Mouse (Mus musculus) thymus, postnatal 0 days (tissue): ENCODE results near the gene Slc35f4. TPM values are rescaled to one million over a fixed set of nuclear protein-coding genes. Genes with fewer than 3 reads are reported as not detected.

Source experiments
- DNase-seq: peaks from one replicate; pipeline ENCODE4 v3.0.0-alpha.2; 2015; ENCODE audit warnings: low spot score
- polyA plus RNA-seq: library from polyadenylated mRNA; unstranded; fragments of >200 nt; fragmentation: Nextera tagmentation; extraction: Ambion mirVana; gene quantifications from 2 replicates; pipeline ENCODE4 v1.2.1, GENCODE M21; 2015

The Slc35f4 gene
- polyA plus RNA-seq, 1 experiment from 2014 or later: not detected

DNA sequence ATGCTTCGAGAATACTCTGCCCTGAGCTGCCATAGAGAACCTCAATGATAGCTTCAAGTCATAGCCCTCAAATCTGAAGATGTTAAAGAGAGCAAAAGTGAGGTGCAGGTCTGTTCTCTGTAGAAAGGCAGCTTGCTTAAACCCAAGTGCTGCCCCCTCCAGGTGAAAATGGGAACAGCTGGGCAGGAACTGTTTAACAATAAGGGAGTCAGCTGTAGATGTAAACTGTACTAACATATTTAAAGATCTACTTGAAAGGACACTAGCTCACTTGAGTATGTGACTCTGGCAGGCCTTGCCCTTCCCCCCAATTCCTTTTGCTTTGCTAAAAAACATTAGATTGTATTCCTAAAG lies 177.0 kb downstream of the Slc35f4 start:
- DNase-seq: peak; percentile 19

DNA sequence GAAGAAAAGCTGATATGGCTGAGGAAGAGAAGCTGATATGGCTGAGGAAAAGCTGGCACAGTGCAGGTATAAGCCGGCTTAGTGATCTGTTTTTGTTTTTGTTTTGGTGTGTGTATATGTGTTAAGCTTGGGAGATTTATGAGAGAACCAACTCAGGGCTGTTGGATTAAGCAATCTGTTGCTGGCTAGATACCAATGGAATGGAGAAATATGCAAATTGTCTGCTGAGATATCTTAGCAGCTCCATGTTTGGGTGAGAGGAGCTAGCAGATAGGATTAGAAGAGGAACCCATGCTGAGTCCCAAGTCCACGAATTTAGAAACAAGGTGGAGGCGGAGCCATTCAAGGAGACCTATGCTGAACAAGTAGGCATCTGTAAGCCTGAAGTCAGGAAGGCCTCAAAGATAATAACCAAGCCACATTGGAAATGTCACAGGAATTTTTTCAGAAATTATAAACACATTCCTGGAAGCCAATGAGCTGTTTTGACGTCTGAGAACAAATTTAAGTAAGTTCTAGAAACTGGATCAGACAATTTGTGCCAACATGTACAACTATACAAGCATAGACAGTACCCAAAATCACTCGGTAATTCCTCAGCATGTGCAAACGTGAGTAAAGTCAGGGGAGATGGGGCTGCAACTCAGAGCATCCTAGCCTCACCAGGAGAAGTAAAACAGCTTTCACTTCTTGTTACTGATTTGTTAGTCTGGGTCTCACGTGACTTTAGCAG lies 177.5 kb downstream of the Slc35f4 start:
- DNase-seq: no peak

DNA sequence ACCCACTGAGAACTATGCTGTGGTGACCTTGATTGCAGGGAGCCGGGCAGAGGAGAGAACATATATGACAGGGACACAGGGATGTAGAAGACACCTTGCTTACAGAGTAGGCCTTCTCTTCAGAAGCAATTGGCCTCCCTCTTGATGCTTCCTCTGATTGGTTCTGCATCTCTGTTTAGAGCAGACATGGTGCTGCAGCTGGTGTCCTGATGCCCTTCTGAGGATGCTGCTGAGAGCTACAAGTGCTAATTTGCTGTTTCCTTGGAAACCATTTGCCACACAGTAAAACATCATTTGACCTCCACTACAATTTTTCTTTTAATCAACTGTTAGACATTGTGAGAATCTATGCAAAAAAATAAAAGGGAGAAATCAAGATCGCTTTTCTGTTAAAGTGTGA lies 180.0 kb downstream of the Slc35f4 start:
- DNase-seq: no peak

DNA sequence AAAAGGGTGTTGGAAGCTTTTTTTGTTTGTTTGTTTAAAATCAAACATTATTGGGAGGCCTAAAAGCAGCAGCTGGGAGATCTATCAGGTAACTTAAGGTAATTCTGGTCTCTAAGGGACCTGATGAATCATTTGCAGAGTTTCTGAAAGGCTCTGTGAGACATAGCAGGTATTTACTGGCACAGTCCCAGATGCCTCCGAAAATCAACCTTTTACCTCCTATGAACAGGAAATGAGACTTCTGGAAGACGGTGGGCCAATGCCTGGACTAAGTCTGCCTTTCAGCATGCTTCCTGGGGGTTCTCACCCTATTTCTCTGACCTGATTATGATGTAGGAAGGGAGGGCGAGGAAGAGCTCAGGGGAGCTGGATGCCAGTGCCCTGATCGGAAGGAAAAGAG lies 188.8 kb downstream of the Slc35f4 start:
- DNase-seq: no peak

DNA sequence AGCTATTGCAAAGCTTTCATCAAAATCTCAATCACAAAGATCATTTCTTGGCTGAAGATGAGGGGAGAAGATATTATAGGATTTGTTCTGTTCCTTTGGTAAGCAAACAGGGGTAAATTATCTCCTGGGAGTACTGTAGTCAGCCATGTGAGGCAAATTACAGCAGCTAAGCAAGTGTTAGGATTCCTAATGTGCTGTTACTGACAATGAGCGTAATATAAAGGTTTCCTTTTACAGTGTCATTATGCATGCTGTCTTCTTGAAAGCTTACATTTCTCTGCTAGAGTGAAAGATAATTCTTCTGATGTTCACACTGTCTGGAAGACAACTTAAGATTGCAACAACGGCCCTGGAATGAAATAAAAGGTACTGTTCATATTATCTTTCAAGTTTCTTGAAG lies 192.0 kb downstream of the Slc35f4 start:
- DNase-seq: no peak

DNA sequence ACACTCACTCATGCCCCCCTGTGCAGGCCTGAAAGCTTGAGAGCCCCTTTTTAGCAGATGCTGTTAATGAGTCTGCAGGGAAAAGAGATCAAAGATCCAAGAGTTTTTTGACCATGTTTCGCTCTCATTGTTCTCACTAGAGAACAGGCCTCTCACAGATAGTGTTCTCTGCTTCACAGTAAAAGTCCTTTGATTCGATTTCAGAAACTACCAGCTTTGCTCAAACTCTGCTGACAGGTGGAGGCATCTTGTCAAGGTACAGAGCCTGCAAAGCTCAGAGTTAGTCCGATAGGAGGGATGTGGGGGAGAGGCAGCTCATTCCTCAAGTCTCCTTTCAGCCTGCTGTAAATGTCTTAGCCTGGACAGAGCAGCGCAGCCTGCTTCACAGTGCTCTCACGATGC lies 209.4 kb downstream of the Slc35f4 start:
- DNase-seq: no peak

DNA sequence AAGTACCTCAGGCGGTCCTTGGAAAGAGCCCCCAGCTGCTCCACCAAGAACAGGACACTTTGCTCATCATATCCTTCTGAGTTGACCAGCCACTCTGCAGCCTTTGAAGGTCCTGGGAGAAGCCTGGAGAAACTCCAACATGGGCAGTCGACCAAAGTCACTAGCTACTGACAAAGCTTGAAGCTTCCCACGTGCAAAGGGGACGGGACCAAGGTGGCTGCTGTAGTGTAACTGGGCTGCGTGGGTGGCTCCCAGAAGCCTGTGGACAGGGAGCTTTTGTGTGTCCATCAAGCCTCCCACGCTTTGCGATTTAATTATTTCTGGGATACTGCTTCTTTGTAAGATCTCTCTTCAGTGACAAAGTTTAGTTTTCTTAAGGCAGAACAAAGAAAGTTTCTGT lies 211.9 kb downstream of the Slc35f4 start:
- DNase-seq: no peak

DNA sequence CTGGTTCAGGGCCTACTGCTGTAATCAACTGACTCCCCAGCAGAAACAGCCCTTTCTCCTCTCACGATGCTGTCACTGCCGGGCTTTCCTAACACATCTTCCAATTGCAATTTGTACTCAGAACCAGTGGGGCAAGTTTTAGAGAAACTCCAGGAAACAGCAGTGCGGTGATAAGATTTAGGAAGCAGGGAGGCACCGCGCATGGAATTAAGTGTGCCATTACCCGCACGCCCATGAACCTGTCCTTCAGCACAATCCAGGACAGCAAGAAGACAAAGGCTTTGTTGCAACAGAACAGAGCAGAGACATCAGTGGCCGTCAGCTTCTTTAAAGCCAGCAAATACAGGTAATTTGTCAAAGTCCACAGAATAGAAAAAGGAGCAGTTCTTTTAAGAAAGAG lies 212.5 kb downstream of the Slc35f4 start:
- no peak for DNase-seq

DNA sequence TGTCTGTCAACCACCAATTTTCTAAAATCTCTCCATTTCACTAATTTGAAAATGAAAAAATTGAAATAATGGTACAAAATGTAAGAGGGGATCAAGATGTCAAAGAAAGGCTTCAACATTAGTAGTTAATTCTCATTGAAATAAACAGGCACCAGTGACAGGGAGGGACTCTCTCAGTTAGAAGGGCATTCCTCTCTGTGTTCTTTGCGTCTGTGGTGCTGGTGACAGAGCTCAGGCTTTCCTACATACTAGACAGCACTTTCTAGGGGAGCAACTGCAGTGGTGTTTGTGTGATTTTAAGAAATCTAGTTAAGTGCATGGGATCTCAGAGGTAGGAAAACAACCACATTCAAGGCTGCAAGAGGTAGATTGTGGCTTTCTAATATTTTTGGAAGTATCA lies 214.3 kb downstream of the Slc35f4 start:
- DNase-seq: no peak

DNA sequence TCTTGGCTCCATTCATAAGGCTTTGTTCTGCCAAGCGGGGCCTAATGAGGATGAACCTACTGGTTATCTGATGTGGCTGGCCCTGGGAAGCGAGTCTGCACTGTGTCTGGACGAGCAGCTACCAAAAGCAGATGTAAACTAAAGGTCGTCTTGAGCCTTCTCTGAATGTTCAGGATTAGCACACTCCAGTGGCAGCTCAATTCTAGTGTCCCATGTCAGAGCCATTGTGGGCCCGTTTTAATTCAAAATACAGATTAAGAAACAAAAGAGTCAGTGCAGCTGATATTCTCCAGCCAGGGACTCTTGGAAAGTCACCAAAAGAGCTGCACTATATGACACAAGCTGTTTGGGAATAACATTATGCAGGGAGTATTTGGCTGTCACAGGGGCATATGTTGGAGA lies 214.8 kb downstream of the Slc35f4 start:
- no peak for DNase-seq

DNA sequence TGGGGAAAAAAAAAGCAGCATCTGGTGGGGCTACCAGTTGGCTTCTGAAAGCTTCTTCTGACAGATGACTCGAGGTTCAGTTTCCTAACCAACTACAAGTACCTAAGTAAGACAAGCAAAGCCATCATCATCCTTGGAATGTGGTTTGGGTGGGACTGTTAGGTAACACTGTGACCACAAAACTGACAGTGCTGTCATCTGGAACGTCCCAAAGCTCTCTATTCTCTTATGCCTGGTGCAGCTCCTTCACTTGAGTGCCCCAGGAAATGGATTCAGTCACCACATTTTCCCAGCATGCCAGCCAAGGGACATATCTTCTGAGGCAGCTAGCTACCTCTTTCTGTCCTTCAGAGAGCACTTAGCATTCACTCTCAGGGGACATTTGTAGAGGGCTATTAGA lies 216.2 kb downstream of the Slc35f4 start:
- DNase-seq: no peak

DNA sequence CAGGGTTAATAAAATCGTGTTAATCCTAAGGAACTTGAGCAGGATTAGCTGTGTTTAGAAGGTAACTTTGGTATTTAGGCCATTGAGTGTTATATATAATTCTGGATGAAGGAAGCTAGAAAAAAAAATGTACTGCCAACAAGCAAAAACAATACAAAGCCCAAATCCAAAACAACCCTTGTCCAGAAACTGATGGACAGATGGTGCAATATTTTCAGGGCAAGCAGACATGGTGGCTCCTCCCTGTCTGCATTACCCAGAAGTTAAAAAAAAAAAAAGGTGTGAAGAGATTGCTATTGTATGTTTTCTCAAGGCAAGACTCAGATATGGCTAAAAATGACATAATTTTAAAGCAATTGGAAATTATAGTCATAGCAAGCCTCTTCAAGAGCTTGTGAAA lies 217.3 kb downstream of the Slc35f4 start:
- no peak for DNase-seq

DNA sequence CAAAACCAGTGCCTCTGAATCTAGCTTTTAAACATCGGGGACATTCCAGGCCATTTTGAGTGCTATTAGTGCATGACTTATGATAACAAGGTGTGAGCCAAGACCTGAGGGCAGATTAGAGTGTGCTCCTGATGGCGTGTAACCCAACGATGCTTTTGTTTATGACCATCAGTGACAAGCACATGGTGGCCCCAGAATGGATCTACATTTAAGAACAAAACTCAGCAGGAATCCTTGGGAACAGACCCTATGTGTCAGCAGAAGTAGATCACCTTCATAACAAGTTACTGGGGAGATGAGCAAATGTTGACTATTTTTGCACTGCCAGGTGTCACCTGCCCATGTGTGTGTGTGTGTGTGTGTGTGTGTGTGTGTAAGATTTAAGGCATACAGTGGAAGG lies 218.0 kb downstream of the Slc35f4 start:
- DNase-seq: no peak

DNA sequence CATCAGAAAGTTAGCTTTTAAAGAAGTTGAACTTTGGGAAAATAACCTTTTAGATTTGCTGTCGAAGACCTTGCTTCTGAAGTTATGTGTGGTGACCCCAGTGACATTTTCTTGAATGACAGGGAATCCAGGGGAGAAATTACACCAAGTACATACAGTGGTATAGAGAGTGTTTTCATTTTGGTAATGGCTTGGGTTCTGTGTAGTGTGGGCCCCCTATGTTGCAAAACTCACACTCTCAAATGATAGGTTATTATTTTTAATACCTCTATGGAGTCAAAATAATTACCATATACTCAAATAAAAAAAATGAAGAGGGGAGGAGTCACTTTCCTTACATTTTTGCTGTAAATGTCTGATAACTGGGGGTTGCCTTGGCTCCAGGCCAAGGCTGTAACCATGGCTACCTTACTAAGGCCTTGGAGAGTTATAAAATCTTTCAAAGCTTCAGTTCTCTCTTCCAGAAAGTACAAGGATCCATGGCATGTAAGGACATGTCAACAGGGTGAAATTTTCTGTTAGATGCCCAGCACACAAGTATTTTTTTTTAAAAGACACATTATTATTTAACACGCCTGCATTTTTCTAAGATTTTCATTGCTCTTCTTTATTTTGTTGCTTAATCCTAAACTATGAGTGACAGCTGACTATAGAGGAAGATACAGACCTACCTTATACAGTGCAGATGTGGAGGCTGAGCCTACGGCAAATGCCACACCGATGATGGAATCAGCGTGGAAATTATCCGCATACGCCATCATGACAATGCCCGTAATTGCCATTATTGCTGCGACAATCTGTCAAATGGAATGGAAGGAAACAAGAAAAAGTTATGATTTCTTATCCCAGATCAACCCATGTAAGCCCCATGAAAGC lies 220.1 kb downstream of the Slc35f4 start:
- DNase-seq: no peak

DNA sequence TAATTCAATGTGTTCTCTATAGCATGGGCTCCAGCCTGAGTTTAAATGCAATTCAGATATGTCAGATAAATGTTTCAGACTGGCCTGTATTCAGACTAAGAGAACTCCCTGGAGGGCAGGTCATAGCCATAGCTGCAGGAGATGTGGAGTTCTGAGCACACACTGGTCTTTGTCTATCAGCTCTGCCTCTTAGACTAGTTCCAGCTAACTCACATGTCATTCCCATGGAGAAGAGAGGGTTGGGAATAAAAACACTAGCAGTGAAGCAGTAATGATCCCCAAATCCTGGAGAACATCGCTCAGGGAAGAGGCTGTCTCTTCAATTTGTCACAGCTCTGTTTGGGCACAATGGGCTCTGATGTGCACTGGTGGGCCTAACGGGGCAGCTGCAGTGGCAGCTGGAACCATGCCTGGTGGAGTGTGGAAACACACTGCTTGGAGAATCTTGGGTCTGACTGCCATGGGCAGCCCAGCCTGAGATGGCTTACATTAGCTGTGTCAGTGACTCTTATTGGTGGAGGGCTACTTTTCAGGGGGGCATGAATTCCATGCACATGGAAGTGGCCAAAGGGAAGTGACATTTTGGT lies 223.5 kb downstream of the Slc35f4 start:
- DNase-seq: no peak

DNA sequence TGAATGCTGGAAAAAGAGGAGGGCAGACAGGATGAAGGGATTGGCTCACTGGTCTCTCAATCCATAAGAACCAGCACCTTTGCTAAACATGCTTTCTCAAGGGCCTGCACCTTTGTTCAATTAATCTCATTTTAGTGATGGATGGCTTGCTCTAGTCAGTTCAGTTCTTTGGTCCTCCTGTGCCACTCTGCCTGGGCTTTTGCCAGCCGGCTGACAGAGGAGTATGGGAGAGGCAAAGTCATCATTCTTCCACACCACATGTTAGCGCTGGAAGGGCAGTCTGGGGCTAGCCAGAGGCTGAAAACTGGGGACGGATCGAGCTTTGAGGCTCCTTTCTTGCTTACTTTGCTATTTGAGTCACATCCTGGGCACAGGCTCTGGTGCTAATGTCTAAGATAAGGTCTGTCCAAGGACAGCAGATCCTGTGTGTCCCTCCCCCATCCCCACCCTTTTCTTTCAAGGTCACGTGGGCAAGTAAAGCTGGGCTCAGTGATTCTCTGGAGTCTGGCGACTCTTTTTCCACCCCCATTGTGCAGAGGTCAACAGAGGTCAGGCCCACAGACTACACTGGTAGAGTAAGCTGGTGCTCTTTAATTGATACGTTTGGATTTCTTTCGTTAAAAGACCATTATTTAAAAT lies 224.7 kb downstream of the Slc35f4 start:
- no peak for DNase-seq

DNA sequence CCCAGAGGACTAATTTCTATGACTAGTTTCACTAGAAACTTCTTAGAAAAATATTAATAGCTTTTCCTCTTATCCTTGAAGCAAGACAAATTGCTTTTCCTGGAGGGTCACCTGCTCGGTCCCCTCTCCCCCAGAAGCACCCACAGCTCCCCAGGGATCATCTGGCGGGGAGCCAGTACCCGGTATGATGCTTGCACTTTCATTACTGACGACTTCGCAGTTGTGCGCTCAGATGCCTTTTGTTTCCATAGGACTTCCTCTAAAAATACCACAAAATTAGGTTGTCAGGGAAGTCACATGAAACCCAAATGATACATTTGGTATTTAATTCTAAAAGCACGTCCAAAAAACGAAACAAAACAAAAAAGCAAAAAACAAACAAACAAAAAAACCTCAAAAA lies 225.5 kb downstream of the Slc35f4 start:
- no peak for DNase-seq

DNA sequence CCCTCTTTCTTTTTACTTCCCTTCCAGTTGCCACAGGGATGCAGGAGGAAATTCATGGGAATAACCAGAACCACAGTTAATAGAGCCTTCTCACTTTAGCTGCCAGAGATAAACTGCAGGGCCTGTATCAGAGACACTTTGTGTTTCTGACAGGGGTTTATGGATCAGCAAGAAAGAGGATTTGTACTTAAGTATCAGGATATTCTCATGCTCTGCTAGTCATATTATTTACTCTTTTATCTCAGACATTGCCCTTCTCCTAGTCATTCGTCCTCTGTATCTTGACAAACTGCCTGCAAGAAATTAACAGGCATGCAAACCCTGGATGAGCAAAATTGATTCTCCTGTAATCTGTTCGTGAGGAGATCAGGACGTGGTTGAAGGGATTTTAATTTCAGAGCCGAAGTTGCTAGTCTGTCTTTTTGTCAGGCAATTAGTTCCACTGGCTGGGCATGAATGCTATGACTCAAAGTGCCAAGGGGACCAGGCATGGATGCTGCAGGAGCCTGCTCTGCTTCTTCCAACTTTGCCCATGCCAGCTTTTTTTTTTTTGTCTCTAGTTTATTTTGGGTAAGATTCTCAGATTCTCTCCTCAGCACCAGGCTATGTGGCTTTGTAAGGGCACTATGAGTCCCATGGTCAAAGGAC lies 231.9 kb downstream of the Slc35f4 start:
- DNase-seq: no peak

DNA sequence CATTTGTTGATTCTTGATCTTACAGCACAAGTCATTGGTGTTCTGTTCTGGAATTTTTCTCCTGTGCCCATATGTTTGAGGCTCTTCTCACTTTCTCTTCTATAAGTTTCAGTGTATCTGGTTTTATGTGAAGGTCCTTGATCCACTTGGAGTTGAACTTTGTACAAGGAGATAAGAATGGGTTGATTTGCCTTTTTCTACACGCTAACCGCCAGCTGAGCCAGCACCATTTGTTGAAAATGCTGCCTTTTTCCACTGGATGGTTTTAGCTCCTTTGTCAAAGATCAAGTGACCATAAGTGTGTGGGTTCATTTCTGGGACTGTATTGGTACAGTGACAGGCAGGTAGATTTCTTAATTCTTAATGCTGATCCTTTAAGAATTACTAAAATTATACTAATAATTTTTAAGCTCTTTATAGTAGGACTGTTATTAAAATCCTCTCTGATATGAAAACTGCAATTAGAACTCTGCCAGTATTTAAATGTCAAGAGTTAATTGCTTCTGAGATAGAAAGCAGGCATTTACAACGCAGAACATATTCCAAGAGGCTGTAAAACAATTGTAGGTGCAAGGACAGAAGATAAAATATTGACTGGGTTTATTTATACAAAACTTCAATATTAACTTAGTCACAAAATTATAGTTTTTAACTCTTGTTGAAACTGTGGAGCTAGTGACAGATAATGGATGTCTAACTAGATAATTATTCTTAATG lies 235.7 kb downstream of the Slc35f4 start:
- DNase-seq: no peak

DNA sequence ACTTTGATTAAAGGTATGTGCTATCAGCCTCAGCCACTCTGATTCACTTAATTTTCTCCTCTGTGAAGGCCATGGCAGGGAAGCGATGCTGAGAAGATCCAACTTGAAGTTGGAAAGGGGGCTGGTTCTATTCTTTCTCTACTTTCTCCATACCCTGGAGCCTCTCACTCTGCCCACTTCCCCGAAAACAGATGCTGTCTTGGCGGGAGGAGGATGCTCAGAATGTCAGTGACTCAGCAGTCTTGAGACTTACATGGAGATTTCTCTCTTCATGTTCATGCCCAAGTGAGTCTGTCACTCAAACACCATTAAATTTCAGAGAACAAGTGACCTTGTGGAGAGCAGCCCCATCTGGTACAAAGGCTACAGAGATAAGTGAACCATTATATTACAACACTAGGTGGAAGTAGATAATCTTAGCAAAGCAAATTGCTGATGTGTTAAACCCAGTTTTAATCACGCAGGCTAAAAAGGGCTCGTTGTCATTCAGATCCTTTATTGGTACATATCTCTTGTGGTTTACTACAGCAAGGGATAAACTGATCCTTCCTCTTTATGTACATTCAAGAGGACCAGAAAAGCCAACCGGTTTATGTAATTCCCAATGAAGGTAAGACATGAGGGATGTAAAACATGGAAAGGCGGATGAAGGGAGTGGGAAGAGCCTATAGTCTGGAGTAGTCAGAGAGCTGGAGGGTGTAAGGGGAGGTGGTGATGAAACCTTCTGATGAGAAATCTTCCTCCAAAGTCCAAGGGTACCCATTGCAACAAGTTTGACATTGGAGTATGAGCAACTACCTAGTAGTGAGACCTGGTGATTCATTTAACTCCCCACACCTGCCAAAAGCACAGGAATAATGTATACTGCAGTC lies 241.8 kb downstream of the Slc35f4 start:
- DNase-seq: no peak
